Mouse (Mus musculus) cerebellum, adult (tissue): ENCODE results near the gene Rps5.
"Not testable (repeated sequence)": the region's sequence is repeated elsewhere in the genome, so short reads cannot be mapped to it uniquely, and the experiment has no call there.

ENCODE experiments used
- ATAC-seq: cut with Nextera tagmentation; 2 replicates; pipeline ENCODE4 v1.9.2; 2017; ENCODE audit warnings: mild to moderate bottlenecking, moderate library complexity, mixed read lengths; ENCODE audit not compliant: insufficient number of reproducible peaks, low FRiP score, low TSS enrichment

Rps5 gene

DNA sequence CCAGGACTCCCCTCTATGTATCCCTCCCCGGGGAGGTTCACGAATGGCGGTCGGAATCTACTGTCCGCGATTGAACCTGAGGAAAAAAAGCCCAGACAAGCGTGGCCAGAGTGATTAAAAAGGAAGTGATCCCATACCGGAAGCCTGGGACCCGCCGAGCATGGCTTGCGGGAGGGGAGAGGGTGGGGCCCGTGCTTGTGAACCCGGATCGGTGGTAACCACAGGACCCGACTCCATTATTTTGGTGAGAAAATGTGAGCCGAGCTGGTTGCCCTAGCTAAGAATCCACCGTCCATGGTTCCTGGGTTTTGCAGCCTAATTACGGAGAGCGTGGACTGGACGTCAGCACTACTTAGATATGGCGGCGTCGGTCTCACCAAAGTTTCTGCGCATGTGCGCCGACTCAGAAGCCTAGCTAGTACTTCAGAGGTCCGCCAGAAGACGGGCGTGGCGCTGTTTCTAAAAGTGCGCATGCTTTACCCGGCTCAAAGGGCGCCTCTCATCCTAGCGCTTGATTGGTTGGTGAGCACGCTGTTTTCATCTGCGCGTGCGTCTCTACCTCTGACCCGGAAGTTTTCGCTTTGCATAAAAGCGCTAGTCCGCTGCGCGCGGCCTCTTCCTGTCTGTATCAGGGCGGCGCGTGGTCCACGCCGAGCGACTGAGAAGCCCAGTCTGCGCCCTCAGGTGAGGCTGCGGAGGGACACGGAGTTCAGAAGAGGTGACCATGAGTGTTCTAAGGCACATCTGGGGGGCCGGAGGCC lies at the start of gene Rps5:
Rps5 (plus strand) TSS at position 586 of the 761 bp plus-strand sequence.
- peak; percentile 93 for ATAC-seq

- no peak for ATAC-seq
Measured at GRCm38 (mm10) chr7:12874301-12874700, 47.8 kb upstream of the Rps5 start.

- no peak for ATAC-seq
Measured at GRCm38 (mm10) chr7:12880036-12880435, 42.1 kb upstream of the Rps5 start.

DNA sequence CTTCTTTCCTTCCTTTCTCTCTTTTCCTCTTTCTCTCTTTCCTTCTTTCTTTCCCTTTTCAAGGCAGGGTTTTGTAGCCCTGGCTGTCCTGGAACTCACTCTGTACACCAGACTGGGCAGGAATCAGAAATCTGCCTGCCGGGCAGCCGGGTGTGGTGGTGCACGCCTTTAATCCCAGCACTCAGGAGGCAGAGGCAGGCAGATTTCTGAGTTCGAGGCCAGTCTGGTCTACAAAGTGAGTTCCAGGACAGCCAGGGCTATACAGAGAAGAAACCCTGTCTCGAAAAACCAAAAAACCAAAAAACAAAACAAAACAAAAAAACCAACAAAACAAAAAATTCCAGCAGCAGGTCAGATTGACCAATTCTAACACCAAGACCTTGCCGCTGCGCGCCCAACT lies 41.6 kb upstream of the Rps5 start:
- not testable (repeated sequence) for ATAC-seq

- peak; percentile 100 for ATAC-seq
Measured at GRCm38 (mm10) chr7:12880911-12881660, 41.0 kb upstream of the Rps5 start, which contains the start of gene Zfp128. TSS of gene Zfp128 (plus strand) at chr7:12881177.

DNA sequence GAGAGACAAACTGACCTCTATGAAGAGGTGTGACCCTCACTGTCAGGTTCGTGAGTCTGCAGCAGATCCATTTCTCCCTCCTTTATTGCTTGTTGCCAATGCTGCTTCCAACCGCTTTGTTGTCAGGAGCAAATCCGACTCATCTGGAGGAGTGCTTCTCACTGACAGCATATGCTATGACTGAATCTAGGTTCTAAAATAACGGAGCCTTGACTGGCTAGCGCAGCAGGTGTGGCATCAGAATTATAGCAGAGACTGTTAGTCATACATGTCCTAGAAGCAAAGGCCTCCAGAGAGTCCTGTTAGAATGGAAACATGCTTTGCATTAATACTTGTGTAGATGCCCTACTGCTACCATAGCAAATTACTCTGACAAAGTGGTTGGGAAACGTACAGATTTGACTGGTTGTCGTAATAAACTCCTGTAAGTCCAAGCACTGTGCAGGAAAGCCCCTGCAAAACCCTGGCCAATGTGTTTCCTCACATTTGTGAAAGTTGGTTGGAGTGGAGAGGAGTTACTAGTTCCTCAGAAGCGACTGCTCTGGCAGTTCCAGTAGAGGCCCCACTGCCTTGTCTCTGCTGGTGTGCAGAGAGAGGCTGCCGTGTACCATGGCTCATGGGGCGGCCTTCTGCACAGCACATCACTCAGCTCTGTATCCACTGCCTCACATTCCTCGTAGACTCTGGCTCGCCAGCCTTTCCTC lies 35.4 kb upstream of the Rps5 start:
- ATAC-seq = no peak

DNA sequence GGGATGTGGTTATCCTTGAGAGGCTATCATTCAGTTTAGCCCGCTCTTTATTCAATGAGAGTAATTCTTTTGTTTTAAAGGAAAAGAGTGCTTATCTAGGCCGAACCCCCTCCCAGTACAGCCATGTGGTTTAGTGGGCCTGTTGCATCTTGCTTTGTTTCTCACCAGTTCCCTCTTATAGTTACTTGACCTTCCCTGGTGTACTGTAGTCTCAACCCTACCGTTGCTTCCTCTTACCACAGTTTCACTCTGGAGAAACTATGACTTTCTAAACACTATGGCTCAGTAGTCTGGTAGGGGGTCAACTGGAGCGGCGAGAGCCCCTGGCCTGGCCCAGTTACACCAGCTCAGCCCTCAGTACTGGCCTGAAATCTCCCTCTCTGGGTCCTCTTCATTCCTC lies 34.5 kb upstream of the Rps5 start:
- ATAC-seq = no peak

DNA sequence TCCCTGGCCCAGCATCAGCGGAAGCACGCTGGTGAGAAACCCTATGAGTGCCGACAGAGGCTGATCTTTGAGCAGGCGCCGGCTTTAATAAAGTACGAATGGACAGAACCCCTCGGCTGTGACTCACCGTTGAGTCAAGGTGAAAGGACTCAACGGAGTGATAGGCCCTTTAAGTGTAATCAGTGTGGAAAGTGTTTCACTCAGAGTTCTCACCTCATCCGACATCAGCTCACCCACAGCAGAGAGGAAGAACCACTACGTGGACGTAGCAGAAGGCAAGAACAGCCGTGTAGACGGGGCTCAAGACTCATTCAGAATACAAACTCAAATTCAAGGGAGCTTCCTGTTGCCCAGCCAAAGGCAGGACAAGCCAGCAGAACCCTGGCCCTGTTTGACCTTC lies 31.2 kb upstream of the Rps5 start:
- no peak for ATAC-seq

DNA sequence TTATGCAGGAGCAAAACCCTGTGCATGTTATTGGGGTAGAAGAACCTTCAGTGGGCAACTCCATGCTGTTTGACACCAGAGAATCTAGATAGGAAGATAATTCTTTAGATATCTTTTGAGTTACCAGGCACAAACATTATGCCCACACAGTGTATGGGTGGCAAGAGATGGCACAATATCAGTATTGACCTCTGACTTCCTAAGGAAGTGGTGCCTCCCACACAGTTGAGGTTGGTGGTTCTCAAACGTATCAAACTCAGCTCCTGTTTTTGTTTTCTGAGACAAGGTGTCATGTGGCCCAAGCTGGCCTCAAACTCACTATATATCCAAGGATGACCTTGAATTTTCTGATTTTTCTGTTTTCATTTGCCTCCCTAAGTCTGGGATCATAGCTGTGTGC lies 30.8 kb upstream of the Rps5 start:
- ATAC-seq = no peak

- ATAC-seq = peak; percentile 100
Measured at GRCm38 (mm10) chr7:12897655-12898410, 24.3 kb upstream of the Rps5 start, which contains the start of gene Zscan22. TSS of gene Zscan22 (plus strand) at chr7:12897815.

DNA sequence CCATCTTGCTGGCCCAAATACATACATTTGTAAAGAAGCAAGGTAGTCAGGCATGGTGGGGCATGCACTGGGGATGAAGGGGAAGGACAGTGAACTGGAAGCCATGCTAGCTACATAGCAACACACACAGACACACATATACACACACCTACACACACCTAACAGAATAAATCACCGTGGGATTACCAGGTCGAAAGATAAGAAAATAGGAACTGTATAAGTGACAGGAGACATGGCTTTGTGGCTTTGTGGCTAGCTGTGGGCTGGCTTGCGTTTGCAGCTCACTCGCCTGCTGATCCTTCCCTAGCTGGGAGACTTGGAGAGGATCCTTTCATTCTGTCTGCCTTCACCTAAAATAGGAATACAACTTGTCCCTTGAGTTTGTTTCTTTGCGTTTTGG lies 20.6 kb upstream of the Rps5 start:
- no peak for ATAC-seq

DNA sequence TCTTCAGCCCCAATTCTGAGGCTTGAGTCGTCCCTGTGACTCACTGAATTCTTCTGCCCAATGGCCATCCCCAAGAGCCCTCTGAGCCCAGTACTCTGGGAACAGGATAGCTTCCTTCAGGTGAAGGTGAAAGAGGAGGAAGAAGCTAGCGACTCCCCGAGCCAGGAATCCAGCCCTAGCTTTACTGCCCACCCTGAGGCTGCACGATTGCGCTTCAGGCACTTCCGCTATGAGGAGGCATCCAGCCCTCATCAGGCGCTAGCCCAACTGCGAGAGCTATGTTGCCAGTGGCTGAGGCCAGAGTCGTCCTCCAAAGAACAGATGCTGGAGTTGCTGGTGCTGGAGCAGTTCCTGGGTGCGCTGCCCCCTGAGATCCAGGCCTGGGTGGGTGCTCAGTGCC lies 18.5 kb upstream of the Rps5 start:
- no peak for ATAC-seq

GRCm38 (mm10) chr7:12905146-12905545 lies 16.9 kb upstream of the Rps5 start:
- ATAC-seq = no peak

DNA sequence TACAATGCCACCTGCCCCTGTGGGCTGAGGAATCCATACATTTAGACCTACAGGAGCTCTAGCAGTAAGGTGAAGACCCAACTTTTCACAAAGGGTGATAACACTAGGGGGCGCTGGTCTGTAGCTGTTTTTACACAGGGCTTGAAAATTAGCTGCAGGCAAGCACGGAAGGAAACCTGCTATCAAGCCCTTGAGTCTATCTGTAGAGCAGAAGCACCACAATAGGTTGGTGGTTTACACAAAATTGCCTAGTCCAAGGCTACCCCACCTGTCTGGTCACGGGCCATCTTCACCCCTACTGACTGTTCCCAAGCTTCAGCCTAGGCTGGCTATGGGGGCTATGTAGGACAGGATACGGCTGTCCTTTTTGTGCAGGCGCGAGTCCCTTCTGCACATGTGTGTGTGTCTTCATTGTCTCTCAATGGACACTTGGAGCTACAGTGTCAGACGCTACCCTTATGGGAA lies 12.6 kb upstream of the Rps5 start:
- ATAC-seq = 0 out of 2 replicates have a peak, but pooled peaks have one; percentile 40

DNA sequence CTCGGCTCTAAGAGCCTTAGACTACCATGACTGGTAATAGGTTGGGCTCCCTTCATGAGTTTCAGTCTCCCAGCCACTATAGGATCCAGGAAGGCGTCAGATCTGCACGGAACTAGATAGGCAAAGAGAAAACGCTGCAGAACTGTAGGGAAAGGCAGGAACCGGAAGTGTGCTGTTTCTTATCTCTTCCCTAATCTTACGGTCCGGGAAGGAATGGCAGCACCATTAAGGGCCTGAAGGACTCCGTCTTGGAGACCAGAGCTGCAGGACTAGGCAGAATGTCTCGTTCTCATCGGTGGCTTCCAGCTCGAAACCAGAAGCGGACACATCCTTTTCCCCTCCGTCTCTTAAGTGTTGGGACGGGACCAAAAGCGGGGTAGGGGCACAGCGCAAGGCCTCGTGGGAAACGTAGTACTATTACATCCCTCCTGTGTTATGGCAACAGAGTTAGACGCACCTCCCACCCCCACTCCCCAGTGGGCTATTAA lies 11.9 kb upstream of the Rps5 start:
- peak; percentile 69; the same call in 1 of the 2 replicates for ATAC-seq

GRCm38 (mm10) chr7:12913556-12913955 lies 8.5 kb upstream of the Rps5 start:
- ATAC-seq = no peak

DNA sequence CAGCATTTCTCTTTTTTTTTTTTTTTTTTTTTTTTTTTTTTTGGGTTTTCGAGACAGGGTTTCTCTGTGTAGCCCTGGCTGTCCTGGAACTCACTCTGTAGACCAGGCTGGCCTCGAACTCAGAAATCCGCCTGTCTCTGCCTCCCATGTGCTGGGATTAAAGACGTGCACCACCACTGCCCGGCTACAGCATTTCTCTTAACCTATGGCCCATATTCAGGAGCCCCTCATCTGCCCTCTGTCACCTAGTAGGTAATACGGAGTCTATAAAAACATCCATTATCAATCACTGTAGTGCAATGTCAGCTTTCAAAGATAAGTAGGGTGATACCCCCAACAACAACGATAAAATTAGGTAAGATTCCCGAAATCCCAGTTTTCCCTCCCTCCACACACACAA lies 1.6 kb upstream of the Rps5 start:
- ATAC-seq = not testable (repeated sequence)

- peak; percentile 48 for ATAC-seq
Measured at GRCm38 (mm10) chr7:12921318-12921704, 779 bp upstream of the Rps5 start.

GRCm38 (mm10) chr7:12922729-12923128 lies 639 bp downstream of the Rps5 start:
- no peak for ATAC-seq

- ATAC-seq = no peak
Measured at GRCm38 (mm10) chr7:12926316-12926715, 4.2 kb downstream of the Rps5 start.
